Mouse (Mus musculus) megakaryocyte, embryonic 14.5 days (primary cell): Measurements from ENCODE around the gene Klhl24. TPM values are rescaled to one million over a fixed set of nuclear protein-coding genes. Genes with fewer than 3 reads are reported as not detected.

Source experiments
- H3K27me3 ChIP-seq: replicated peaks from 2 replicates; pipeline ENCODE3; 2012; ENCODE audit warnings: inconsistent platforms
- H3K36me3 ChIP-seq: replicated peaks from 2 replicates; pipeline ENCODE3; 2012; ENCODE audit warnings: low read length, inconsistent platforms, mixed read lengths
- H3K4me1 ChIP-seq: 2 replicates; pipeline ENCODE4 v1.6.1; 2012; ENCODE audit warnings: inconsistent platforms
- H3K4me3 ChIP-seq: replicated peaks from 2 replicates; pipeline ENCODE3; 2012; ENCODE audit warnings: moderate library complexity, mild to moderate bottlenecking, inconsistent platforms
- H3K9me3 ChIP-seq: 2 replicates; pipeline ENCODE4 v1.6.1; 2012; ENCODE audit warnings: inconsistent platforms
- FLI1 ChIP-seq: IDR thresholded peaks from 2 replicates; pipeline ENCODE4 v1.6.1; 2012; ENCODE audit warnings: low read length, inconsistent platforms, mixed read lengths
- GATA1 ChIP-seq: IDR thresholded peaks from 3 replicates; pipeline ENCODE4 v1.6.1; 2012; ENCODE audit warnings: mixed read lengths, low read length, inconsistent platforms, borderline replicate concordance
- polyA plus RNA-seq: library from polyadenylated mRNA; stranded (reverse); fragments of >175 nt; gene quantifications from 2 replicates; pipeline ENCODE4 v1.2.3, GENCODE M21; 2012; ENCODE audit warnings: low replicate concordance; ENCODE audit not compliant: insufficient read depth

The Klhl24 gene
- polyA plus RNA-seq = 0.66 and 3.7 TPM in 2 replicates

- Histone ChIP-seq H3K27me3 (no peaks in the 10 kb centered on the region), H3K4me3 (peak within 1 kb of the TSS; percentile 94), H3K9me3 (peaks cover 7% of the 10 kb centered on the region), H3K36me3 (peaks cover 37% of the 10 kb centered on the region), H3K4me1 (peaks cover 20% of the 10 kb centered on the region; the same call in 1 of the 2 replicates)
- TF ChIP-seq GATA1 (no peak), FLI1 (no peak)
Observed at GRCm38 (mm10) chr16:20097069-20097710, at the start of gene Klhl24. Klhl24 (plus strand) TSS chr16:20097542.

GRCm38 (mm10) chr16:20052655-20053054, 44.7 kb upstream of the Klhl24 start:
- Histone ChIP-seq H3K4me3 (no peak overlapping the region), H3K36me3 (no peaks in the 10 kb centered on the region)

GRCm38 (mm10) chr16:20072770-20073169, 24.6 kb upstream of the Klhl24 start:
- H3K27me3 ChIP-seq = no peaks in the 10 kb centered on the region
- peaks cover 14% of the 10 kb centered on the region for H3K4me1 ChIP-seq
- no peaks in the 10 kb centered on the region for H3K9me3 ChIP-seq
- no peak overlapping the region for H3K4me3 ChIP-seq
- TF ChIP-seq GATA1 (no peak), FLI1 (no peak)
- no peaks in the 10 kb centered on the region for H3K36me3 ChIP-seq

More at GRCm38 (mm10) chr16:20052655-20053054, 44.7 kb upstream of the Klhl24 start:
- Histone ChIP-seq H3K9me3 (no peaks in the 10 kb centered on the region), H3K27me3 (no peaks in the 10 kb centered on the region), H3K4me1 (peaks cover 36% of the 10 kb centered on the region)
- TF ChIP-seq GATA1 = no peak
- TF ChIP-seq FLI1 = no peak

- Histone ChIP-seq H3K9me3 (no peaks in the 10 kb centered on the region), H3K4me3 (no peak overlapping the region), H3K4me1 (peaks cover 6% of the 10 kb centered on the region; the same call in 1 of the 2 replicates), H3K36me3 (no peaks in the 10 kb centered on the region), H3K27me3 (no peaks in the 10 kb centered on the region)
- TF ChIP-seq FLI1 (no peak), GATA1 (no peak)
Observed at GRCm38 (mm10) chr16:20076675-20077074, 20.7 kb upstream of the Klhl24 start.

GRCm38 (mm10) chr16:20080271-20080670, 17.1 kb upstream of the Klhl24 start:
- Histone ChIP-seq H3K4me1 (0 out of 2 replicates have a peak, but pooled peaks cover 3% of the 10 kb centered on the region), H3K4me3 (no peak overlapping the region), H3K36me3 (no peaks in the 10 kb centered on the region), H3K27me3 (no peaks in the 10 kb centered on the region), H3K9me3 (no peaks in the 10 kb centered on the region)
- TF ChIP-seq GATA1 = no peak
- TF ChIP-seq FLI1 = no peak

- H3K27me3 ChIP-seq = no peaks in the 10 kb centered on the region
- H3K9me3 ChIP-seq = peaks cover 6% of the 10 kb centered on the region
- no peak overlapping the region for H3K4me3 ChIP-seq
- no peaks in the 10 kb centered on the region for H3K36me3 ChIP-seq
- H3K4me1 ChIP-seq = peaks cover 13% of the 10 kb centered on the region
- TF ChIP-seq GATA1 (no peak), FLI1 (no peak)
Observed at GRCm38 (mm10) chr16:20084623-20085022, 12.7 kb upstream of the Klhl24 start.

GRCm38 (mm10) chr16:20085250-20085905, 12.0 kb upstream of the Klhl24 start:
- no peaks in the 10 kb centered on the region for H3K27me3 ChIP-seq
- peaks cover 13% of the 10 kb centered on the region for H3K4me1 ChIP-seq

GRCm38 (mm10) chr16:20086976-20087375, 10.4 kb upstream of the Klhl24 start:
- Histone ChIP-seq H3K4me3 (no peak overlapping the region), H3K4me1 (peaks cover 21% of the 10 kb centered on the region), H3K27me3 (no peaks in the 10 kb centered on the region), H3K36me3 (no peaks in the 10 kb centered on the region), H3K9me3 (peaks cover 7% of the 10 kb centered on the region)
- TF ChIP-seq FLI1 (no peak), GATA1 (no peak)

More at GRCm38 (mm10) chr16:20085250-20085905, 12.0 kb upstream of the Klhl24 start:
- H3K4me3 ChIP-seq = no peak overlapping the region
- no peaks in the 10 kb centered on the region for H3K36me3 ChIP-seq
- TF ChIP-seq GATA1 = no peak
- TF ChIP-seq FLI1 = no peak
- peaks cover 7% of the 10 kb centered on the region for H3K9me3 ChIP-seq

- TF ChIP-seq FLI1 (no peak), GATA1 (no peak)
- H3K4me3 ChIP-seq = no peak overlapping the region
- H3K4me1 ChIP-seq = peaks cover 21% of the 10 kb centered on the region
- H3K36me3 ChIP-seq = peaks cover 9% of the 10 kb centered on the region
- no peaks in the 10 kb centered on the region for H3K27me3 ChIP-seq
- peaks cover 14% of the 10 kb centered on the region for H3K9me3 ChIP-seq
Observed at GRCm38 (mm10) chr16:20089636-20090035, 7.7 kb upstream of the Klhl24 start.

GRCm38 (mm10) chr16:20090921-20091575, 6.3 kb upstream of the Klhl24 start:
- Histone ChIP-seq H3K36me3 (peaks cover 13% of the 10 kb centered on the region), H3K27me3 (no peaks in the 10 kb centered on the region), H3K9me3 (peaks cover 14% of the 10 kb centered on the region), H3K4me1 (peaks cover 24% of the 10 kb centered on the region), H3K4me3 (no peak overlapping the region)
- TF ChIP-seq GATA1 = no peak
- no peak for TF ChIP-seq FLI1
